Mouse (Mus musculus) heart, postnatal 25 days (tissue): ENCODE measurements around the gene Arap2. TPM values are rescaled to one million over a fixed set of nuclear protein-coding genes. Genes with fewer than 3 reads are reported as not detected.

Experiments
- DNase-seq: peaks from one replicate; pipeline ENCODE4 v3.0.0; 2022; ENCODE audit warnings: low spot score
- intact Hi-C: fragments of 180-260 bp; cut with DNase I; formaldehyde crosslinking; loops from one replicate; pipeline ENCODE4 v1.15.1; 2025
- total RNA-seq, 2 experiments: library from RNA; stranded (reverse); gene quantifications; 2 replicates each; pipeline ENCODE4 v1.2.3; 2021

Arap2 gene
- total RNA-seq, 2 experiments from 2014 or later: 7.3 to 8.2 TPM

DNA sequence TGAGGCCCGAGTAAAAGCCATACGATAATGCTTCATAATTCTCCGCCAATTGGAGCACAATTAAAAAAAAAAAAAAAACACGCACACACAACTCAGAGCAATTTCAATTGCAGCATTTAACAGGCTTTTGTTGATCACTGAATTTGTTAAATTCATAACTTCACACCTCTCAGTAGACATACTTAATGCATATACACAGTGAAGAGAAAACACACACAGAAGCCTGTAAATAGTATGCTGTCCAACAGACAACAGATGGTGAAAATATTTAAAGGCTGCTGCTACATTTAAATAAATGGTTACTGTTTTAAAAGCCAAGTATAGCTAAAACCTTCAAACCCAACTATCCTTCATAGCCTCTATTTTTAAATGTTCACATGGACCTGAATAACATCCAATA is 123.6 kb downstream of the Arap2 start:
- DNase-seq: no peak
- intact Hi-C loops: no loop called here

DNA sequence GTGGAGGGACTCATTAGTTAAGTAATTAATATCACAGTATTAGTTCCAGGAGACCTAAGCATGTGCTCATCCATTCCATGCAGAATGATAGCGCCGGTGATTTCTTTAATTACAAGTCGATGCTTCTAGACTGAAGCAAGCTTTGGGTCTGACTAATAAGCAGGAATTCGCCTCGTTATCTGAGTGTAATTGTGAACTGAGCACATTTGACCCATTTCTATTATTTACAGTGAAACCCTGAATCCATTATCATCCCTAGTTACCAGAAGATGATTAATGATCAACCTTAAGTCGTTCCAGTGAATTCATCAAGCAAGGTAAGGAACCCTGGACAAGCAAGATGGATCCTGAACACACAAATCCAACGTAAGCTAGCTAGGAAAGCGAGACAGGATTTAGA is 125.5 kb downstream of the Arap2 start:
- intact Hi-C loops: no loop called here

DNA sequence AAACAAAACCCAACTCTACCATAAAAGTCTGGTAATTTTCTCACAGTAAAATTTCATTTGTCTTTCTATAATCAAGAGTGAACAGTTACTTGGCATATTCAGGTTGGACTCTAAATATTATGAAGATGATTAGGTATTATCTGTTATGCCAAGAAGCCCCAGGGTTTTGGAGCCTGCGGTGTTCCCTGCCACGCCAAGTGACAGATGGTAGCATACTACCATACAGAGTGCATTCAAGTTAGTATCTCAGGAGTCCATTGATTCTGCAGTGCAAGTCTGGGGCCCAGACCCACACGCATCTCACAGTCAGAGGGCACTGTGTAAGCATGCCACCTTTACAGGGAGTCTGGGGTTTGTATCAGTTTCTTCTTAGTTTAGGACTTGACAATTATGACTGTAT is 129.6 kb downstream of the Arap2 start:
- intact Hi-C loops: no loop called here
- DNase-seq: no peak

More for the DNA sequence above, 125.5 kb downstream of the Arap2 start:
- no peak for DNase-seq

DNA sequence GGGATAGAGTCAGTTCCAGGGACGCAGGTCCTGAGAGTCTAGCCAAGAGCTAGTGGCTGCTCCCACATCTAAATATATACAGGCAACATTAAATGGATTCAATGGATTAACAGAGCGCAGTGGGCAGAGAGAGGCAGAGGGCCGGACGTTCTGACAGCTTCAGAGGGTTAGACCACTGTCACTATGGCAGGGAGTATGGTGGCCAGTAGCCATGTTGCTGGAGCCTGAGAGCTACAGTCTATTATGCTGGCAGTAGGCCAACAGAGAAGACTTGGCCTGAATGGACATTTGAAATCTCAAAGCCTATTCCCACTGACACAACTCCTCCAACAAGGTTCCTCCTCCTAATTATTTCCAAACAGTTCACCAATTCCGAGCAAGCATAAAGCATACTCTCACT is 137.1 kb downstream of the Arap2 start:
- DNase-seq: no peak
- intact Hi-C loops: no loop called here

DNA sequence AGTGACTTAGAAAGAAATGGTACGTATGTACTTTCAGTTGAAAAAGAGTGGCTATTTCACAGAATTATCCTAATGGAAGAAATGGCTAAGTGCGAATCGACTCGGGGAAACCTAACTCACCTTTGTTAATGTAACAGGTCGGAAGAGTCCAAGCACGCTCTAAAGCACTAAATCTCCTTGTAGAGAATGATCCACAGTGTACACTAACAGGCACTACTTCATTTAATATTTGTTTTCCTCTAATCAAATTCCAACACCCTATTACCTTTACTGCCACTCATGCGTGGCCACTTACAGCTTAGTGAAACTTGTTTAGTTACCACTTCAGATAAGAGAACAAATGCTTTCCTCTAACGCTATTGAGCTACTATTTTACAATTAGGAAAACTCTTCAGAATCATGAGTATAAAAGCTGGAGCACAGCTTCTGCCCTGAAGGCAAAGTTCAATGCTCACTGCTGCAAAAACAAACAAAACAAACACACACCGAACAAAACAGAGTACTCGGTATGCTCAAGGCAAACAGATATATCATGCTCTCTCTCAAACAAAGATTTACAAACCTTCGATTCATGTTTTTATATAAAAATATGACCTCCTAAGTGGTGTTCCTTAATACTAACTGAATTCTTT is 143.0 kb downstream of the Arap2 start:
- intact Hi-C loops: no loop called here
- DNase-seq: no peak

DNA sequence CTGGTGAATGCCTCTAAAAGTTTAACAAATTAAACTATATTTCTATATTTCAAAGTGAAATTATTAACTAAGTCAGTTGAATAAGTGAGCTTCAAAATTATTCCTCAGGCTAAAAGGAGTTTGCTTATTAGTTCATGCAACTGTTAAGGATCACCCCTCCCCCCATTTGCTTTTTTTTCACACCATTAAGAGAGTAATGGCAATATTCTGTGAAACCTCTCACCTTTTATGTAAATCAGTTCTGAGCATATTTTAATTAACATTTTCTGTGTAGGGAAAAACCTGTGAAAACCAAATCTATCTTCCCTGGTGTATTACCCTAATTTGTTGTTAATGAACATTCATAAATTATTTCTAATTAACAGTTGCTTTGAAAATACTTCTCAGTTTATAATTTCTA is 147.7 kb downstream of the Arap2 start:
- no peak for DNase-seq
- intact Hi-C loops: no loop called here

DNA sequence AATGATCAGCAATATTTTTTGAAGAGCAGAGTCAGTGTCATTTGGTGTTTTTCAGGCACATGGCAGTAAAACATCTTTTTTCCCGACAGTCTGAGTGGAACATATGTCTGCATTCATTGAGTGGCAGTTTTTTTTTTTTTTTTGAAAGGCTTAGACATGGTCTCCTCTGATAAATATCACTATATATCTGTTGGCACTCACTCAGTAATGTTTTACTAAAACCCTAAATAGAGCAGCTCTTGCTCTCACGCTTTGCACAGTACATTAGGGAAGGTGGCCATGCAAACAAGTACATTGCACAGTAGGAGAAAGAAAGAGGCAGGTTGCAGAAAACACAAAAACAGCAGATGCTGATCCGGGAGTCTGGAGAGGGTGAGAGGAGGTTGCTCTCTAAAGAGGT is 154.0 kb downstream of the Arap2 start:
- intact Hi-C loops: no loop called here
- DNase-seq: no peak

DNA sequence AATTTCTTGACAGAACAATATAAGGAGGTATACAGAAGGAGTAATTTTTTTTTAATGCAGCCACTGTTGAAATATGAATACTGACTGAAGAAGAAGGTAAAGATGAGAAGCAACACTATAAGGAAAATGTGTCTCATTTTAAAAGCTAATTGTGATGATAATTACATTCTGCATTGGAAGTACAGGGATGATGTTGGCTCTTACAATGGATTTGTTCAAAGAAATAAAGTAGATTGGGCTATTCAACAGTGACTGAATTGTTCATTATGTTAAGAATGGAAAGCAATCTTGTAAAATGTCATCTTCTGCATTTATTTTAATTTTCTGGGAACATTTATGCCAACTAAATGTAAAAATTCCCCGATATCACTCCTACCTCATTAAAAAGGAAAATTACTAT is 178.6 kb downstream of the Arap2 start:
- DNase-seq: no peak
- intact Hi-C loops: no loop called here

DNA sequence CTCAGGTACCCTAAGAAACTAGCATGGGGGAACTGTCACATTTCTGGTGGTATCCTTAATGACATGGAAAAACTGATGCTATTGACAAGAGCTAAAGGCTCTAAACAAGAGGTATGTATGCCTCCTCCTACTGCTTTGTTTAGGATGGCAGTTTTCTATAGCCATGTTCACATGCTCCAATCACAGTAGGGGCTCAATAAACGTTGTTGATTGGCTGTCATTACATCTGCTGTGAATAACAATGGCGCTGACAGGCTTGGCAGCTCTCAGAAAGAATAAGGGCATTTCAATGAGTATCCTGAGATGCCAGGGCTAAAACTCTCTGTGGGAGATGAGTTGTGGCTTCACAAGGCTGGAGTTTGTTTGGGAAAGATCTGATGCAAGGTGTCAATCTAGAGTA is 183.3 kb downstream of the Arap2 start:
- intact Hi-C loops: no loop called here

DNA sequence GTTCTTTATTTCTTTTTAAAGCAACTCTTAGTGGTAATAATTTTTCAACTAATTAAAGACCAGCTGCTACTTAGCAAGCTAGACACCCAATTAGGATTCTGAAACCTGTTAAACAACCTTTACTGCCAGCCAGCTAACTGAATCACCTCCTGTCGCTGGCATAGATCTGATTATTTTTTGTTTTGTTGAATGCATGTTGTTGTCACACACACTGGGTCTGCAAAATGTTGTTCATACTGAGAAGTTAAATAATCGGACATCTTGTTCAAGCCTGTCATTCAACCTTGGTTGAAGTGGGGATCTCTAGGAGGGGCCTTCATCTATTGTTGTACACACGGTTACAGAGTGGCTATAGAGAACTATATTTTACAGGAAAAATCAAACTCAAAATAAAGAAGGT is 184.3 kb downstream of the Arap2 start:
- no peak for DNase-seq
- intact Hi-C loops: no loop called here

More for the DNA sequence above, 183.3 kb downstream of the Arap2 start:
- DNase-seq: no peak

DNA sequence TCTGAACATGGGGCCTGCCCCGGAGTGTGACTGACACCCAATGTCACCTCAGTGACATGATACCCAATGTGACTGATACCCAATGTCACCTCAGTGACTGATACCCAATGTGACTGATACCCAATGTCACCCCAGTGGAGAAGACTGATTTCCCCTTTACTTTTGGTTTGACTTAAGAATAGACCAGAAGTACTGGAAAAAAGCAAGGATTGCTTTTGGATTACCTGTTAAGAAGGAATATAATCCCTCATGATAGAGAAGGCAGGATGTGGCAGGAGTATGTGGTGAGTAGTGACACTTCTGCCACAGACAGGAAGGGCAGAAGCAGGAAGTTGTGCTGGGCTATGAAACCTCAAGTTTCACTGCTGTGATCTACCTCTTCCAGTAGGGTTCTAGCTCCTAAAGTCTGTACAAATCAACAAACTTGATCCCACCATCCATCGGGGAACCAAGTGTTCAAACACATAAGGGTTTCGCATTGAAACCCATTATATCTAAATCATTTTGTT is 191.6 kb downstream of the Arap2 start:
- DNase-seq: no peak
- intact Hi-C loops: no loop called here

Other genes starting within 250 kb of the Arap2 start
- not detected for gene Dthd1, start 47.7 kb upstream of the Arap2 start, total RNA-seq